Mouse (Mus musculus) G1E (cell line): ENCODE measurements around the gene Mtor. TPM values are rescaled to one million over a fixed set of nuclear protein-coding genes. Genes with fewer than 3 reads are reported as not detected.

Source experiments
- ATAC-seq: 2 replicates; pipeline ENCODE4 v1.8.0; 2016; ENCODE audit warnings: mild to moderate bottlenecking; ENCODE audit not compliant: insufficient number of reproducible peaks, poor library complexity, low FRiP score, severe bottlenecking; ENCODE audit errors: extremely low read depth
- DNase-seq: peaks from one replicate; pipeline ENCODE4 v3.0.0; 2012; ENCODE audit warnings: low spot score
- H3K27me3 ChIP-seq: 2 replicates; pipeline ENCODE4 v1.6.1; 2012; ENCODE audit warnings: mild to moderate bottlenecking, low read length, inconsistent platforms; ENCODE audit not compliant: insufficient read depth
- H3K36me3 ChIP-seq: replicated peaks from 2 replicates; pipeline ENCODE3; 2012; ENCODE audit warnings: mild to moderate bottlenecking, inconsistent platforms
- H3K4me1 ChIP-seq: 2 replicates; pipeline ENCODE4 v1.6.1; 2012; ENCODE audit warnings: low read depth, low read length, inconsistent platforms, mixed read lengths; ENCODE audit not compliant: insufficient read depth
- H3K4me3 ChIP-seq: 2 replicates; pipeline ENCODE4 v1.5.1; 2012; ENCODE audit warnings: low read depth, mild to moderate bottlenecking, inconsistent platforms, low read length, moderate library complexity, mixed read lengths
- H3K9me3 ChIP-seq: replicated peaks from 2 replicates; pipeline ENCODE4 v1.6.1; 2012; ENCODE audit warnings: inconsistent platforms
- CTCF ChIP-seq: IDR thresholded peaks from 2 replicates; pipeline ENCODE4 v1.5.1; 2012; ENCODE audit warnings: low read depth, low read length, inconsistent platforms, mixed read lengths
- GATA1 ChIP-seq: IDR thresholded peaks from 2 replicates; pipeline ENCODE4 v1.6.1; 2012; ENCODE audit warnings: borderline replicate concordance, low read length, inconsistent platforms, mixed read lengths
- GATA2 ChIP-seq: IDR thresholded peaks from 2 replicates; pipeline ENCODE4 v1.6.1; 2012; ENCODE audit warnings: low read depth, low read length, inconsistent platforms, borderline replicate concordance
- POLR2AphosphoS5 ChIP-seq: IDR thresholded peaks from 2 replicates; pipeline ENCODE4 v1.6.1; 2012; ENCODE audit warnings: low read depth, low read length, inconsistent platforms; ENCODE audit not compliant: insufficient replicate concordance
- TAL1 ChIP-seq: conservative IDR thresholded peaks from 2 replicates; pipeline ENCODE4 v1.6.1; 2012; ENCODE audit warnings: low read depth, low read length, inconsistent platforms, mixed read lengths
- polyA plus RNA-seq: library from polyadenylated mRNA; stranded (reverse); fragments of >175 nt; gene quantifications from 2 replicates; pipeline ENCODE4 v1.2.3, GENCODE M21; 2012
- total RNA-seq, 2 experiments: library from RNA; stranded (forward) in 1 of 2; stranded (reverse) in 1 of 2; fragments of 200-1000 nt in 1 of 2; fragments of >200 nt in 1 of 2; fragmentation: Nextera tagmentation in 1 of 2; gene quantifications; 2 replicates each; pipeline ENCODE4 v1.2.3; 2014 to 2017

Gene Mtor
- total and polyA plus RNA-seq, 3 experiments: 11.3 to 41.7 (median 13.8) TPM

GRCm38 (mm10) chr4:148473496-148473895, 25.1 kb downstream of the Mtor start:
- H3K27me3 ChIP-seq: no peaks in the 10 kb centered on the region
- no peaks in the 10 kb centered on the region for H3K4me1 ChIP-seq
- peaks cover 90% of the 10 kb centered on the region for H3K36me3 ChIP-seq
- DNase-seq: no peak
- ATAC-seq: no peak
- no peaks in the 10 kb centered on the region for H3K9me3 ChIP-seq
- no peak overlapping the region for H3K4me3 ChIP-seq
- TF ChIP-seq CTCF: no peak
- no peak for TF ChIP-seq TAL1
- no peak for TF ChIP-seq GATA2

GRCm38 (mm10) chr4:148480245-148480644, 31.8 kb downstream of the Mtor start:
- no peaks in the 10 kb centered on the region for H3K4me1 ChIP-seq
- H3K9me3 ChIP-seq: no peaks in the 10 kb centered on the region
- H3K36me3 ChIP-seq: peaks cover 92% of the 10 kb centered on the region
- no peak for ATAC-seq
- no peaks in the 10 kb centered on the region for H3K27me3 ChIP-seq
- TF ChIP-seq GATA1 (no peak), CTCF (no peak), POLR2AphosphoS5 (no peak), GATA2 (no peak), TAL1 (no peak)
- DNase-seq: no peak
- no peak overlapping the region for H3K4me3 ChIP-seq

- no peak for ATAC-seq
These were observed 33.3 kb downstream of the Mtor start for GRCm38 (mm10) chr4:148481557-148482168.

GRCm38 (mm10) chr4:148484511-148484910, 36.1 kb downstream of the Mtor start:
- TF ChIP-seq TAL1 (no peak; the same call in 1 of the 2 replicates), GATA1 (no peak), POLR2AphosphoS5 (no peak), GATA2 (no peak), CTCF (no peak)
- Histone ChIP-seq H3K4me3 (no peak overlapping the region), H3K36me3 (peaks cover 93% of the 10 kb centered on the region), H3K9me3 (no peaks in the 10 kb centered on the region), H3K27me3 (no peaks in the 10 kb centered on the region), H3K4me1 (no peaks in the 10 kb centered on the region)
- ATAC-seq (no peak), DNase-seq (no peak)

More at GRCm38 (mm10) chr4:148481557-148482168, 33.3 kb downstream of the Mtor start:
- no peak for DNase-seq
- Histone ChIP-seq H3K36me3 (peaks cover 93% of the 10 kb centered on the region), H3K4me3 (no peak overlapping the region), H3K27me3 (no peaks in the 10 kb centered on the region), H3K4me1 (no peaks in the 10 kb centered on the region), H3K9me3 (no peaks in the 10 kb centered on the region)
- TF ChIP-seq POLR2AphosphoS5: no peak

- H3K4me1 ChIP-seq: no peaks in the 10 kb centered on the region
- peaks cover 94% of the 10 kb centered on the region for H3K36me3 ChIP-seq
- H3K4me3 ChIP-seq: no peak overlapping the region
- TF ChIP-seq GATA2 (no peak), CTCF (no peak), TAL1 (no peak), GATA1 (no peak), POLR2AphosphoS5 (no peak)
- ATAC-seq: no peak
- H3K9me3 ChIP-seq: no peaks in the 10 kb centered on the region
- H3K27me3 ChIP-seq: no peaks in the 10 kb centered on the region
- DNase-seq: no peak
These were observed 39.4 kb downstream of the Mtor start for GRCm38 (mm10) chr4:148487841-148488240.

- no peak for DNase-seq
- TF ChIP-seq CTCF: no peak
- TF ChIP-seq POLR2AphosphoS5: no peak
- TF ChIP-seq GATA2: no peak
- TF ChIP-seq GATA1: no peak
- no peak for TF ChIP-seq TAL1
These were observed 42.1 kb downstream of the Mtor start for GRCm38 (mm10) chr4:148490502-148490901.

More at GRCm38 (mm10) chr4:148490502-148490901, 42.1 kb downstream of the Mtor start:
- Histone ChIP-seq H3K9me3 (no peaks in the 10 kb centered on the region), H3K36me3 (peaks cover 90% of the 10 kb centered on the region), H3K4me1 (no peaks in the 10 kb centered on the region), H3K4me3 (no peak overlapping the region), H3K27me3 (no peaks in the 10 kb centered on the region)
- no peak for ATAC-seq
